Mouse (Mus musculus) small intestine, adult 2 months (tissue): ENCODE results near the gene Megf9.

ENCODE experiments used
- CTCF ChIP-seq: fragments of 200-500 bp; IDR thresholded peaks from 2 replicates; pipeline ENCODE4 v1.5.1; 2012; ENCODE audit warnings: low read depth, mild to moderate bottlenecking, control low read depth, inconsistent platforms, low read length, moderate library complexity, mixed read lengths; ENCODE audit not compliant: insufficient replicate concordance, insufficient read length; ENCODE audit errors: extremely low read depth
- POLR2A ChIP-seq: fragments of 200-500 bp; IDR thresholded peaks from 2 replicates; pipeline ENCODE4 v1.6.1; 2012; ENCODE audit warnings: low read depth, mild to moderate bottlenecking, control low read depth, inconsistent platforms, low read length, moderate library complexity

DNA sequence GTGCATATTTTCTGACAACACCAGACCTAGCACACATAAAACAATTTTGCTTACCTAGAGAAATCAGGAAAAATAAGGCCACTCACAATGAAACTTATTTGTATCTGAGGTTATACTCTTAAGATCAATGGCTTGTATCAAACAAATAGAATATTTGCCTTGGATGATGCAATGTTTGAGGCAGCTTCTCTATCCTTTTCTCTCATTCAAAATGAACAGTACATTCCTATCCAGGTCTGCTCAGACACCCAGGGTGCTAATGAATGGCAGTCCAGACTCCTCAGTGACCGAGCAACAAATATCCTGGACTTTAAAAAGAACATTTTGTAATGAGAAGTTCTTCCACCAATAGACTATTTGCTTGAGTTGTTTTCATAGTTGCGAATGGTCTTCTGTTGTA, 24.8 kb downstream of the Megf9 start:
- no peak for TF ChIP-seq CTCF
- no peak for TF ChIP-seq POLR2A
